Mouse (Mus musculus) kidney, embryonic 15.5 days (tissue): ENCODE data around the gene Zmynd10. TPM values are rescaled to one million over a fixed set of nuclear protein-coding genes. Genes with fewer than 3 reads are reported as not detected.
A peak's percentile ranks its signal among the peaks of the same experiment; 100 is the strongest.

ENCODE experiments used
- ATAC-seq: fragments of 200-750 bp; cut with Nextera tagmentation; replicated peaks from 2 replicates; pipeline ENCODE4 v1.8.0; 2017; ENCODE audit warnings: moderate TSS enrichment; ENCODE audit not compliant: low FRiP score
- H3K27ac ChIP-seq: fragments of 300-500 bp; sonication (generic); 2 replicates; pipeline ENCODE4 v1.5.1; 2015; ENCODE audit warnings: mild to moderate bottlenecking, inconsistent platforms
- H3K27me3 ChIP-seq: fragments of 300-500 bp; sonication (generic); 2 replicates; pipeline ENCODE4 v1.6.1; 2015; ENCODE audit warnings: inconsistent platforms
- H3K36me3 ChIP-seq: fragments of 300-500 bp; sonication (generic); 2 replicates; pipeline ENCODE4 v1.6.1; 2015; ENCODE audit warnings: inconsistent platforms
- H3K4me1 ChIP-seq: fragments of 300-500 bp; sonication (generic); 2 replicates; pipeline ENCODE4 v1.6.1; 2015; ENCODE audit warnings: inconsistent platforms
- H3K4me2 ChIP-seq: fragments of 300-500 bp; sonication (generic); 2 replicates; pipeline ENCODE4 v1.6.1; 2015; ENCODE audit warnings: moderate library complexity, mild to moderate bottlenecking, inconsistent platforms
- H3K4me3 ChIP-seq: fragments of 300-500 bp; sonication (generic); replicated peaks from 2 replicates; pipeline ENCODE4 v1.5.1; 2015; ENCODE audit warnings: mild to moderate bottlenecking, inconsistent platforms
- H3K9ac ChIP-seq: fragments of 300-500 bp; sonication (generic); 2 replicates; pipeline ENCODE4 v1.6.1; 2015; ENCODE audit warnings: mild to moderate bottlenecking, inconsistent platforms
- H3K9me3 ChIP-seq: fragments of 300-500 bp; sonication (generic); replicated peaks from 2 replicates; pipeline ENCODE4 v1.6.1; 2016; ENCODE audit warnings: inconsistent platforms
- WGBS: fragments of 180-500 bp; shearing (Covaris S2); methylation state at CpG from one replicate; pipeline ENCODE4 v1.1.7; 2015; ENCODE audit warnings: mixed read lengths; 5-methylcytosine and 5-hydroxymethylcytosine counted together
- polyA plus RNA-seq: library from polyadenylated mRNA; unstranded; fragments of >200 nt; fragmentation: Nextera tagmentation; extraction: Ambion mirVana; gene quantifications from 2 replicates; pipeline ENCODE4 v1.2.1, GENCODE M21; 2015

Gene Zmynd10
- polyA plus RNA-seq, 1 experiment from 2014 or later = 2.9 TPM

DNA sequence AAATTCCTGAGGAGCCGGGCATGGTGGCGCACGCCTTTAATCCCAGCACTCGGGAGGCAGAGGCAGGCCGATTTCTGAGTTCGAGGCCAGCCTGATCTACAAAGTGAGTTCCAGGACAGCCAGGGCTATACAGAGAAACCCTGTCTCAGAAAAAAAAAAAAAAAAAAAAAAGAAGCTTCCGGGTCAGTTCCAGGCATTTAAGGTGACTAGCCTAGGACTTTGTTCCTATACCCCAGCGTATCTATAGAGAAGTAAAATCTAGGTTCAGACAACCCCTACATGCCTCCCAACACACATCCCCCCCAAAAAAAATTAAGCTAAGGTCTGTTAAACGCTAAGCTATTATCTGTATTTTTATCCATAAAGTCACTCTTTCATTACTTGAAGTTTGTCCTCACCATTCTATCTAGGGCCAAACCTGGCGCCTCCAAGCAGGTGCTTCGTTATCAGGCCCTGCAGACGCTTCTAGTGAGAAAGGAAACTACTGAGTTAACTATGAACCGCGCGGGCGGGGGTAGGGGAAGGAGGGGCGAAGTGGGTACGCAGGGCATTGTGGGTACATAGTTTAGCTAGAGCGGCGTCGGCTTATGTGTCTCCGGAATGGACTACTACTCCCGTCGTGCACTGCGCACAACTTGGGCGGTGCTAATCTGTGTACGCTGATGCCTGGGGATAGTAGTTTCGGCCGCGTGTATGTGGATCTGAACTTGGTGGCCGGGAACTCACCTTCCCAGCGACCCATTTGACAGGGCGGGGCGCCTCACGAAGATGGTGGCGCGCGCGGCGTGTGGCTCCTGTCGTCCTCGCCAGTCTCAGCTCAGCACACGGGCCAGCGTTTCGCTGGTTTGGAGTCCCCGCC, 40.1 kb downstream of the Zmynd10 start, which contains the start of gene Ifrd2:
TSS of gene Ifrd2 (plus strand) at position 669 of the 859 bp plus-strand sequence.
- H3K27ac ChIP-seq = peak within 1 kb of the TSS; percentile 71
- WGBS = 14% methylated on average over 46 of the region's 46 CpGs

DNA sequence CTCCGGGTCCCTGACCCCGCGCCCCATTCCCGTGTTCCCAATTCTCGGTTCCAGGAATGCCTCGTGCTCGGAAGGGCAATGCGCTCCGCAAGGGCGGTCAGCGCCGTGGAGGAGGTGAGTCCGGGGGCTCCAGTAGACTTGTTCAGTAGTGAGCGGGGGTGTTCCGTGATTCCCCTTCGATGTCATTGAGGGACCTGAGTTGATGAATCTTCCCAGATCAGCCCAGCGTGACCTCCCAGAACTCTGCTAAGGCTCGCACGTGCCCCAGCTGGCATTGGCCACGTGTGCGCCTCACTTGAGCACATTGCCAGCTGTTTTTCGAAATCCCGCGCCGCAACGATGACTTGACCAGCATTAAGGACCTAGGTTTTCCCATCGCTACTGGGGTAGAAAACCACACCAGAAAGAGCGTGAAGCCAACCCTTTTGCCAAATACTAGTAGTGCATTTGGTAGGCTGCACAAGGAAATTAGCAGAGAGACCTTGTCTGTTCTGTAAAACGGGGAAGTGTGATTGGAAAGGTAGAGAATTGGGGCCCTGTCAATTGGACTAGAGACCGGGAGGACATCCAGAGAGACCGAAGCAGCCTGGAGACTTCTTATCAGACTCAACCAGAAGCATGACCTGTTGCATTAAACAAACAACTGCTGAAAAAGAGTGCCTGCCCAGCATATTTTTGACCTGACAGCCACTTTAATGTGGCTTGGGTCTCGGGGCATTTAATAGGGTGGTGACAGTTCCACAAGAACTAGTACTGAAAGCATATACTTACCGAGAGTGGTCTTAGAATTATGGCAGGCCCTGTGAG, 40.9 kb downstream of the Zmynd10 start:
- peak overlapping the region; percentile 63 for H3K9ac ChIP-seq
- H3K4me1 ChIP-seq = peaks cover 20% of the 10 kb centered on the region
- WGBS = 2% methylated on average over 33 of the region's 33 CpGs
- no peak for ATAC-seq
- no peaks in the 10 kb centered on the region for H3K27me3 ChIP-seq
- peaks cover 51% of the 10 kb centered on the region for H3K36me3 ChIP-seq
- no peaks in the 10 kb centered on the region for H3K9me3 ChIP-seq
- H3K4me3 ChIP-seq = peak overlapping the region; percentile 83
- H3K27ac ChIP-seq = peak overlapping the region; percentile 29; the same call in 1 of the 2 replicates
- H3K4me2 ChIP-seq = peak overlapping the region; percentile 82

More for the DNA sequence above, 40.1 kb downstream of the Zmynd10 start, which contains the start of gene Ifrd2:
- Histone ChIP-seq H3K36me3 (peaks cover 47% of the 10 kb centered on the region), H3K4me3 (peak within 1 kb of the TSS; percentile 83), H3K4me2 (peak within 1 kb of the TSS; percentile 82), H3K4me1 (peaks cover 24% of the 10 kb centered on the region), H3K27me3 (no peaks in the 10 kb centered on the region), H3K9me3 (no peaks in the 10 kb centered on the region), H3K9ac (peak within 1 kb of the TSS; percentile 63)
- peak; percentile 98 for ATAC-seq

DNA sequence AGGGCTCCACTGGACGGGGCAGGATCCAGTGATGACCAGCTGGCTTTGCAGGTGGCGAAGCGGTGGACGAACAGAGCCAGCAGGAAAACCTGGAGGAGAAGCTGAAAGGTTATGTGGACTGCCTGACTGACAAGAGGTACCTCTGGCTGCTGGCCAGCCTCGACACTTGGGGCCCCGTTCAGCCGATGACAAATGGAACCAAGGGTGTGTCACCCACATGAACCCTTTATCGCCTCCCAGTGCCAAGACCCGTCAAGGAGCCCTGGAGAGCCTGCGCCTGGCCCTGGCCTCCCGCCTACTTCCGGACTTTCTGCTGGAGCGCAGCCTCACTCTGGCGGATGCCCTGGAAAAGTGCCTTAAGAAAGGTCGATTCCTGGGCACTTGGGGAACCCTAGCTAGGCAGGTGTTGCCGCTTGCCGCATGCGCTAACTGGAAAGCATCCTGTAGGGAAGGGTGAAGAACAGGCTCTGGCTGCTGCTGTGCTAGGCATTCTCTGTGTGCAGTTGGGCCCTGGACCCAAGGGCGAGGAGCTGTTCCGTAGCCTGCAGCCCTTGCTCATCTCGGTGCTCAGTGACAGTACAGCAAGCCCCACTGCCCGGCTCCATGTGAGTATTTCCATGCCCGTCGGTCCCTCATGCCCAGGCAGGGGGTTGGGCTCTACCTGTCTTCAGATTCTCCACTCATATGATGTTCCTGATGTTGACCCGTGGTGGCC, 43.1 kb downstream of the Zmynd10 start:
- 84% methylated on average over 25 of the region's 25 CpGs for WGBS
- H3K4me3 ChIP-seq = no peak overlapping the region

DNA sequence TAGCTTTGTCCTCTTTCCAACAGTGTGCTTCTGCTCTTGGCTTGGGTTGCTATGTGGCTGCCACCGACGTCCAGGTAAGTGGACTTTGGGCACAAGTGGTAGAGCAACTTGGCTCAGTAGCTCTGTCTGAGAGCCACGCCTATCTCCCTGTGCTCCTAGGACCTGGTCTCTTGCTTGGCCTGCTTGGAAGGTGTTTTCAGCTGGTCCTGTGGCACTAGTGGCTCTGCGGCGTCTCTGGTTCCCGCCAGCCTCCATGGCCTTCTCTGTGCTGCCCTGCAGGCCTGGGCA, 43.6 kb downstream of the Zmynd10 start:
- no peak overlapping the region for H3K4me2 ChIP-seq
- no peak overlapping the region for H3K27ac ChIP-seq
- H3K4me1 ChIP-seq = peaks cover 20% of the 10 kb centered on the region
- H3K36me3 ChIP-seq = peaks cover 57% of the 10 kb centered on the region
- no peaks in the 10 kb centered on the region for H3K9me3 ChIP-seq
- no peak overlapping the region for H3K4me3 ChIP-seq
- no peak overlapping the region for H3K9ac ChIP-seq
- 96% methylated on average over 6 of the region's 6 CpGs for WGBS
- ATAC-seq = no peak
- H3K27me3 ChIP-seq = no peaks in the 10 kb centered on the region

More for the DNA sequence above, 43.1 kb downstream of the Zmynd10 start:
- no peak for ATAC-seq
- H3K36me3 ChIP-seq = peaks cover 55% of the 10 kb centered on the region
- no peak overlapping the region for H3K9ac ChIP-seq
- H3K4me1 ChIP-seq = peaks cover 20% of the 10 kb centered on the region
- H3K27ac ChIP-seq = no peak overlapping the region
- H3K4me2 ChIP-seq = no peak overlapping the region; the same call in 1 of the 2 replicates
- no peaks in the 10 kb centered on the region for H3K27me3 ChIP-seq
- no peaks in the 10 kb centered on the region for H3K9me3 ChIP-seq

DNA sequence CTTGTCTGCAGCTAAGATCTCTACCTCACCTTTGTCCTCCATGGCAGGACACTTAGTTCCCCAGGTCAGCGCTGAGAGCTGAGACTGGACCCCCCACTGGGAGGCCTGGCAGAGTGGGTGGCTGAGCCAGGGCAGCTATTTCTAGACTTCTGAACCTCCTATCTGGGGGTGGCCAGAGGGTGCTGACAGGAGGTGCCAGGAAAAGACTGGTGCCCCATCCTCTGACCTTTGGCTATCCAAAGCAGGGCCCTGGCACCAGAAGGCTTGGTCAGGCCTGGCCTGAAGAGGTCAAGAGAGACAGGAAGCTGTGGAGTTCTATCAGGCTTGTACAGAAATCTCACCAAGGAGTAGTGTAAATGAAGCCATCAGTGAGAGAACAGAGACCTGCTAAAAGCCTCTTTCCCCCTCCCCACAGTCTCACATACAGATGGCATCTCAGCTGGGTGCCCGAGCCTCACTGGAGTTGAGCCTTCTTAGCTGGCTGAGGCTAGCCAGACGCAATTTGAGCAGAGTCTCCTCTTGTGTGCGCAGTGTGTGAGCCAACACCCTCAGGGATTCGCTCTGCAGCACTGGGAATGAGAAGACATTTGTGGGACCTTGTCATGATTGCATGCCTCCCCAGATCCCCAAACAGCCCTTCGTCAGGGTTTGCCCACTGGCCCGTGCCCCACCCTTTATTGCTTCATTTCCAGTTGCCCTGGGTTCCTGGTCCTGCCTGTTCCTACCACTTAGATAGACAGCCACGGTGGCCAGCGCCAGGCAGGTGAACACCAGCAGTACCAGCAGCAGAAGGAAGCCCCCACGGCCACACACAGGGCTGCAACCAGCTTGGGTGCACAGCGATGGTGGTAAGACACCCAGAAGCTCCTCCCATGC, 46.2 kb downstream of the Zmynd10 start:
- Histone ChIP-seq H3K4me1 (peaks cover 10% of the 10 kb centered on the region), H3K9ac (no peak overlapping the region), H3K4me2 (no peak overlapping the region), H3K27ac (no peak overlapping the region), H3K9me3 (no peaks in the 10 kb centered on the region), H3K4me3 (no peak overlapping the region), H3K27me3 (no peaks in the 10 kb centered on the region), H3K36me3 (peaks cover 62% of the 10 kb centered on the region)
- no peak for ATAC-seq
- WGBS = 89% methylated on average over 11 of the region's 11 CpGs

DNA sequence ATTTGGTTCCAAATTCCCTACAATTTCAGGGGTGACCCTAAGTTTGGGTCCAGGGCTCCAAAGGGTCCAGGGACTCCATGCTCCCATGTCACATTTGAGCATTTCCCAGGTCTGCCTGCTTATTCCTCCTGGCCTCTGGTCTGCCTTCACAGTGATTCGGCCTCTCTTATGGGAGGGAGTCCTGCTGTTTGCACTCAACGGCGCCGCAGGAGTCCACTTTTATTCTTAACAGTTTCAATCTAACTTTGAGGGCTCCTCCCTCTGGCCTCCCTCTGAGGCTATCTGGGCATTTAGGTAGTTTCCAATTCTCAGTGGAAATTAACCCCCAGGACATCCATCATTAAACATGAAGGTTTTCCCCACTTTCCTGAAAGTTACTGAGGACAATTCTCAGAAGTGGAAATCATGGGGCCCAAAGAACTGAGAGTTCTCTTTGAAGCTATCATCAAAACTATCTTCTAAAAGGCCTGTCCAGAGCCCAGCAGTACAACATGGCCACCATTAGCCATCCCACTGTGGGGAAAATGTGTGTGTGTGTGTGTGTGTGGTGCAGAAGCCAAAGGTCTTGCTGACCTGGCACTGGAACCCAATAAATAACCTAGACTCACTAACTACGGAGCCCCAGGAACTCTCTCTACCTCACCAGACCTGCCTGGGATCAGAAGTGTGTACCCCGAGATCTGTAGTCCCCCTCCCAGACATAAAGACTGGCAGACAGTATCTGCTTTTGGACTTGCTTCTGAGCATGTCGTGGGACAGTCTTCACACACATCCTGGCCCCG, 47.4 kb downstream of the Zmynd10 start:
- no peak overlapping the region for H3K4me2 ChIP-seq
- no peak for ATAC-seq
- no peaks in the 10 kb centered on the region for H3K27me3 ChIP-seq
- H3K4me3 ChIP-seq = no peak overlapping the region
- 0 out of 2 replicates have a peak, but pooled peaks cover 1% of the 10 kb centered on the region for H3K4me1 ChIP-seq
- peaks cover 71% of the 10 kb centered on the region for H3K36me3 ChIP-seq
- no peak overlapping the region for H3K27ac ChIP-seq
- WGBS = 68% methylated on average over 8 of the region's 8 CpGs
- no peak overlapping the region for H3K9ac ChIP-seq
- H3K9me3 ChIP-seq = no peaks in the 10 kb centered on the region

DNA sequence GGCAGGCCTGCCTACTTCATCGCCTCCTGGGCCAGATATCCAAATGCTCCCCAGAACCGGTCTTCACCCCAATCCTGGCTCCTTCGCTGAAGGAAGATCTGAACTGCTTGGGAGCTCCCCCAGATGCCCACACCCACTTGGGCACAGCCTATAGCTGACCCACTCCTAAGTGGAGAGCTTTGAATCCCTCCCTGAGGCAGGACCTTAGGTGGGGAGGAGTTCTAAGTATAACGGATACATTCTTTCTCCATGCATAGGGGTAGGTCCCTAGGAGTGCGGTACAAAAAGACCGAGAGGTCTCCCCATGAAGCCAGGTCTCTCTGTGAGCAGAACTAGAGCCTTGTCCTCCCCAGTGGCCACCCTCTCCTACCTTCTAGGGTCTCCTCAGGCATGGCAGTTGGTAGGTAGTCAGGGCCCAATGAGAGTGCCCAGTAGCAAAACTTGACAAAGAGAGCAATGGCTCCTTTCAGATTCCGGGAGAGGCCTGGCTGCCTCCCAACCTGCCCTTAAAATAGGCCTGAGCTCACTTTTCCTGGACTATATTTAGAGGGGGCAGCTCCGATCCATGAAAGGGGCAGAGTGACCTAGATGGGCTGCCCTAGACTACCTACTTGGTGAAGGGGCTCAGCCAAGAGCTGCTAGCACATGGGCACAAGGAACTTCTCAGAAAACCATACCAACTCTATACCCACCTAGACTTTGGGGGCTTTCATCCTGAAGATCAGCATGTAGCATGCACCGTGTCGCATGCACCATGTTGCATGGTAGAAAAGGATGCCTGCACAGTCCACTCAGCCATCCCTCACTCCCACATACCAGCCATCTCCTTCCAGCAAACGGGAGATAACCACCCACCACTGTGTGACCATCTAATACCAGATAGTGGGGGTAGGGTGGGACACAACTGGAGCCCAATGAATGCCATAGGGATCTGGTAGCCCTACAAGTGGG, 49.8 kb downstream of the Zmynd10 start:
- ATAC-seq = no peak
- H3K27ac ChIP-seq = no peak overlapping the region
- peaks cover 8% of the 10 kb centered on the region for H3K4me1 ChIP-seq
- no peak overlapping the region for H3K9ac ChIP-seq
- H3K4me2 ChIP-seq = no peak overlapping the region
- H3K9me3 ChIP-seq = no peaks in the 10 kb centered on the region
- H3K4me3 ChIP-seq = no peak overlapping the region
- H3K36me3 ChIP-seq = peaks cover 61% of the 10 kb centered on the region
- H3K27me3 ChIP-seq = 0 out of 2 replicates have a peak, but pooled peaks cover 3% of the 10 kb centered on the region
- 87% methylated on average over 11 of the region's 11 CpGs for WGBS

DNA sequence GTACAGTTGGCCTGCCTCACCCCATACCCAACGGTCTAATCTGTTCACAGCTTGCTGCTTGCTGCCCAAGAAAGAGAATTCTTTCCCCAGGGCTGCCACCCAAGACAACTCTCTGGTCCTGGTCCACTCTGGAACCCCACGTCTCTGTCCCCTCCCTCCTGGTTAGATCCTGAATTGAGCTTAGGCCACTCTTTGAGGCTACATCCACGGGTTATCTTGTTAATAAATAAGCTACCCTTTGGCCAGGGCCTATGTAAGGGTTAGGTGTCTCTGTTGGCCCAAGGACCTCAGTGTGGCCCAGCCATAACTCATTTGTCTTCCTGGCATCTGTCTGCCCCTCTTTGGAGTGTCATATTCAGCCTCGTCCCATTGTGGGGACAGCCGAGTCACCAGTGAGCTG, 51.3 kb downstream of the Zmynd10 start:
- Histone ChIP-seq H3K9ac (no peak overlapping the region), H3K4me1 (peaks cover 22% of the 10 kb centered on the region), H3K4me2 (no peak overlapping the region), H3K9me3 (no peaks in the 10 kb centered on the region), H3K4me3 (no peak overlapping the region), H3K36me3 (peaks cover 46% of the 10 kb centered on the region), H3K27me3 (0 out of 2 replicates have a peak, but pooled peaks cover 3% of the 10 kb centered on the region), H3K27ac (no peak overlapping the region)
- ATAC-seq = no peak
- 73% methylated on average over 5 of the region's 5 CpGs for WGBS

DNA sequence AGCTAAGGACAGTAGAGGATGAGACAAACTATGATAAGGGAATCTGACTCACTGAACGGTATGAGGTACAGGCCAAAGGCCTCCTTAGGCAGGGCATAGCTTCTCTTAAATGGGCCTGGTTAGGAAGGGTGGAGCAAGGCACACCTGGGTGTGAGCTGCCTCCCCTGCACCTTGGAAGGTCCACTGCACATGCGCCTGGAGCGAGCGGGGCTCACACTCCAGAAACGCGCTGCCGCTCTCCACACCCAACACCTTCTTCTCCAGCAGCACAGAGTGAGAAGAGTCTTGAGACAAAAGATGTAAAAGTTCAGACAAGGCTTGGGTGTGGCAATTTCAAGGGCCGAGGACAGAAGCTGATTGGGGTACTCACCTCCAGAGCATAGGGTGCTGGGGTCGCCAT, 52.3 kb downstream of the Zmynd10 start:
- WGBS = 76% methylated on average over 9 of the region's 9 CpGs
- Histone ChIP-seq H3K36me3 (peaks cover 35% of the 10 kb centered on the region), H3K4me3 (no peak overlapping the region), H3K4me2 (no peak overlapping the region), H3K27ac (no peak overlapping the region), H3K27me3 (0 out of 2 replicates have a peak, but pooled peaks cover 3% of the 10 kb centered on the region), H3K9me3 (no peaks in the 10 kb centered on the region), H3K4me1 (peaks cover 33% of the 10 kb centered on the region), H3K9ac (no peak overlapping the region)
- no peak for ATAC-seq

DNA sequence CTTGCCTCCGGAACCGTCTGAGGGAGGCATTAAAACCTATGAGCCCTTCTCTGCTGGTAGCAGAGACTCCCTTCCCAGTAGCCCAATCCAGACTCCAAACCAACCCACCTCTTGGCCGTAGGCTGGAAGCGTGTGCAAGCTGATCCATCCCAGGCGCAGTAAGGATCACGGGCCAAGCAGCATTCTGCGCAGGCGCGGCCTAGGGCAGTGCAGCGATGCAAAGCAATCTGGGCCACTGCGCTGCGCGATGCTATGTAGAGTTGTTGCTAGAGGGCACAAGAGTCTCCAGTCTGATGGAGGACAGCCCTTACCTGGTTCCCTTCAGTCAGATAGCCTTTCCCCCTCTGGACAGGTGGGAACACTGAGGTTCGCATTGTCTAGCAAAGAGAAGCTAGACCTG, 52.7 kb downstream of the Zmynd10 start:
- WGBS = 66% methylated on average over 14 of the region's 14 CpGs
- Histone ChIP-seq H3K4me3 (no peak overlapping the region), H3K9ac (no peak overlapping the region), H3K9me3 (no peaks in the 10 kb centered on the region), H3K36me3 (peaks cover 31% of the 10 kb centered on the region), H3K27ac (no peak overlapping the region), H3K27me3 (0 out of 2 replicates have a peak, but pooled peaks cover 3% of the 10 kb centered on the region), H3K4me2 (no peak overlapping the region), H3K4me1 (peaks cover 37% of the 10 kb centered on the region)
- no peak for ATAC-seq
